Mouse (Mus musculus) intestine, embryonic 16.5 days (tissue): ENCODE measurements around the gene Acap2. TPM values are rescaled to one million over a fixed set of nuclear protein-coding genes. Genes with fewer than 3 reads are reported as not detected.

Experiments
- ATAC-seq: fragments of 200-750 bp; cut with Nextera tagmentation; 2 replicates; pipeline ENCODE4 v1.8.0; 2017; ENCODE audit warnings: moderate TSS enrichment, moderate library complexity
- H3K27ac ChIP-seq: fragments of 300-500 bp; sonication (generic); 2 replicates; pipeline ENCODE4 v1.5.1; 2014; ENCODE audit warnings: mild to moderate bottlenecking, low read length
- H3K27me3 ChIP-seq: fragments of 300-500 bp; sonication (generic); replicated peaks from 2 replicates; pipeline ENCODE4 v1.6.1; 2014; ENCODE audit warnings: low read length, control low read depth, mixed read lengths; ENCODE audit not compliant: control insufficient read depth, insufficient read depth
- H3K36me3 ChIP-seq: fragments of 300-500 bp; sonication (generic); 2 replicates; pipeline ENCODE4 v1.6.1; 2014; ENCODE audit warnings: low read length, control low read depth; ENCODE audit not compliant: control insufficient read depth, insufficient read depth
- H3K4me1 ChIP-seq: fragments of 300-500 bp; sonication (generic); 2 replicates; pipeline ENCODE4 v1.6.1; 2014; ENCODE audit warnings: low read length, control low read depth, mixed read lengths; ENCODE audit not compliant: control insufficient read depth, insufficient read depth
- H3K4me2 ChIP-seq: fragments of 300-500 bp; sonication (generic); 2 replicates; pipeline ENCODE4 v1.6.1; 2014; ENCODE audit warnings: low read depth, low read length, control low read depth
- H3K4me3 ChIP-seq: fragments of 300-500 bp; sonication (generic); 2 replicates; pipeline ENCODE4 v1.5.1; 2014; ENCODE audit warnings: mild to moderate bottlenecking, low read length
- H3K9ac ChIP-seq: fragments of 300-500 bp; sonication (generic); 2 replicates; pipeline ENCODE4 v1.6.1; 2014; ENCODE audit warnings: low read depth, low read length
- H3K9me3 ChIP-seq: fragments of 300-500 bp; sonication (generic); 2 replicates; pipeline ENCODE4 v1.6.1; 2016; ENCODE audit warnings: low read length, control low read depth; ENCODE audit not compliant: control insufficient read depth
- WGBS: fragments of 180-500 bp; shearing (Covaris S2); extraction: QIAGEN DNeasy Blood & Tissue Kit; methylation state at CpG from one replicate; pipeline ENCODE4 v1.1.7; 2014; 5-methylcytosine and 5-hydroxymethylcytosine counted together
- polyA plus RNA-seq: library from polyadenylated mRNA; unstranded; fragments of >200 nt; fragmentation: Nextera tagmentation; extraction: Ambion mirVana; gene quantifications from 2 replicates; pipeline ENCODE4 v1.2.1, GENCODE M21; 2015

Acap2 gene
- polyA plus RNA-seq, 1 experiment from 2014 or later = 14.7 TPM

- H3K36me3 ChIP-seq = no peaks in the 10 kb centered on the region
- H3K9me3 ChIP-seq = 0 out of 2 replicates have a peak, but pooled peaks cover 3% of the 10 kb centered on the region
- no peak overlapping the region for H3K27ac ChIP-seq
- peaks cover 15% of the 10 kb centered on the region for H3K4me1 ChIP-seq
- no peaks in the 10 kb centered on the region for H3K27me3 ChIP-seq
- H3K9ac ChIP-seq = no peak overlapping the region
- no peak overlapping the region for H3K4me3 ChIP-seq
- WGBS = 82% methylated on average over 12 of the region's 12 CpGs
- H3K4me2 ChIP-seq = no peak overlapping the region
- ATAC-seq = no peak
Measured at GRCm38 (mm10) chr16:31234808-31235456, 33.9 kb upstream of the Acap2 start.

- Histone ChIP-seq H3K9ac (no peak overlapping the region), H3K4me2 (peak overlapping the region; percentile 32), H3K27me3 (no peaks in the 10 kb centered on the region), H3K9me3 (0 out of 2 replicates have a peak, but pooled peaks cover 3% of the 10 kb centered on the region), H3K4me1 (peaks cover 15% of the 10 kb centered on the region), H3K36me3 (no peaks in the 10 kb centered on the region), H3K27ac (no peak overlapping the region), H3K4me3 (no peak overlapping the region)
- no peak for ATAC-seq
- WGBS = 47% methylated on average over 3 of the region's 3 CpGs
Measured at GRCm38 (mm10) chr16:31234356-31234755, 33.3 kb upstream of the Acap2 start.

- peak; percentile 55; the same call in 1 of the 2 replicates for ATAC-seq
- H3K27me3 ChIP-seq = no peaks in the 10 kb centered on the region
- 0 out of 2 replicates have a peak, but pooled peaks cover 3% of the 10 kb centered on the region for H3K9me3 ChIP-seq
- H3K36me3 ChIP-seq = no peaks in the 10 kb centered on the region
- H3K9ac ChIP-seq = no peak overlapping the region
- H3K4me3 ChIP-seq = peak overlapping the region; percentile 17
- 0 out of 2 replicates have a peak overlapping the region, but pooled peaks have one; percentile 24 for H3K27ac ChIP-seq
- WGBS = 15% methylated on average over 20 of the region's 20 CpGs
- peak overlapping the region; percentile 32 for H3K4me2 ChIP-seq
- H3K4me1 ChIP-seq = peaks cover 15% of the 10 kb centered on the region
Measured at GRCm38 (mm10) chr16:31233541-31234339, 32.7 kb upstream of the Acap2 start.

DNA sequence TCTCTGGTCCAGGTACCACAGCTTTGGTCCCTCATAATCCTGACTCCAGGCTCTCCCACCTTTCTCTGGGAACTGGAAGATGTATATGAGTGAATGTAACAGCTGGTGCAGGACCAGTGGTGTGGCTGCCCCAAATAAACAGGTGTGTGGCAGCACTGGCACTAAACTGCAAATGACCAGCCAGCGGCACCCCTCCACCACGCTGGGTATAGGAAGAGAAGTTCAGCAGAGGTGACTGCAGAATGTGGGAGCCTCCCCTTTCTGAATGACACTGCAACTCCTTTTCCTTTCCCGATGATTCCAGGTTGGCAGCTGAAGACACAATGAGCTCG, 32.1 kb upstream of the Acap2 start:
- Histone ChIP-seq H3K4me1 (peaks cover 15% of the 10 kb centered on the region), H3K36me3 (no peaks in the 10 kb centered on the region), H3K27me3 (no peaks in the 10 kb centered on the region), H3K27ac (no peak overlapping the region), H3K4me3 (peak overlapping the region; percentile 17), H3K9me3 (0 out of 2 replicates have a peak, but pooled peaks cover 3% of the 10 kb centered on the region), H3K9ac (no peak overlapping the region; the same call in 1 of the 2 replicates), H3K4me2 (peak overlapping the region; percentile 32)
- ATAC-seq = no peak
- 17% methylated on average over 4 of the region's 4 CpGs for WGBS

GRCm38 (mm10) chr16:31232491-31233166, 31.6 kb upstream of the Acap2 start:
- Histone ChIP-seq H3K27me3 (no peaks in the 10 kb centered on the region), H3K9ac (no peak overlapping the region), H3K4me3 (no peak overlapping the region), H3K36me3 (no peaks in the 10 kb centered on the region), H3K4me1 (peaks cover 15% of the 10 kb centered on the region), H3K9me3 (0 out of 2 replicates have a peak, but pooled peaks cover 3% of the 10 kb centered on the region), H3K27ac (no peak overlapping the region), H3K4me2 (peak overlapping the region; percentile 32; the same call in 1 of the 2 replicates)
- ATAC-seq = no peak
- 58% methylated on average over 5 of the region's 5 CpGs for WGBS

- no peak for ATAC-seq
- Histone ChIP-seq H3K9me3 (0 out of 2 replicates have a peak, but pooled peaks cover 3% of the 10 kb centered on the region), H3K27me3 (no peaks in the 10 kb centered on the region), H3K27ac (no peak overlapping the region), H3K4me3 (no peak overlapping the region), H3K4me1 (peaks cover 15% of the 10 kb centered on the region), H3K36me3 (no peaks in the 10 kb centered on the region), H3K9ac (no peak overlapping the region), H3K4me2 (no peak overlapping the region)
- WGBS = 56% methylated on average over 5 of the region's 5 CpGs
Measured at GRCm38 (mm10) chr16:31231591-31231990, 30.5 kb upstream of the Acap2 start.

- no peaks in the 10 kb centered on the region for H3K27me3 ChIP-seq
- WGBS = 88% methylated on average over 1 of the region's 1 CpGs
- no peak for ATAC-seq
- H3K4me1 ChIP-seq = no peaks in the 10 kb centered on the region
- no peak overlapping the region for H3K4me3 ChIP-seq
- no peak overlapping the region for H3K4me2 ChIP-seq
- no peaks in the 10 kb centered on the region for H3K36me3 ChIP-seq
- no peak overlapping the region for H3K27ac ChIP-seq
- H3K9ac ChIP-seq = no peak overlapping the region
- H3K9me3 ChIP-seq = 0 out of 2 replicates have a peak, but pooled peaks cover 3% of the 10 kb centered on the region
Measured at GRCm38 (mm10) chr16:31227746-31228145, 26.7 kb upstream of the Acap2 start.

GRCm38 (mm10) chr16:31215271-31215670, 14.2 kb upstream of the Acap2 start:
- no peak overlapping the region for H3K9ac ChIP-seq
- ATAC-seq = no peak
- no peaks in the 10 kb centered on the region for H3K27me3 ChIP-seq
- H3K36me3 ChIP-seq = no peaks in the 10 kb centered on the region
- no peak overlapping the region for H3K27ac ChIP-seq
- H3K9me3 ChIP-seq = 0 out of 2 replicates have a peak, but pooled peaks cover 5% of the 10 kb centered on the region
- WGBS = 92% methylated on average over 4 of the region's 4 CpGs
- peaks cover 3% of the 10 kb centered on the region; the same call in 1 of the 2 replicates for H3K4me1 ChIP-seq
- no peak overlapping the region for H3K4me2 ChIP-seq
- H3K4me3 ChIP-seq = no peak overlapping the region

GRCm38 (mm10) chr16:31213463-31213862, 12.4 kb upstream of the Acap2 start:
- no peaks in the 10 kb centered on the region for H3K27me3 ChIP-seq
- H3K27ac ChIP-seq = no peak overlapping the region
- H3K4me2 ChIP-seq = no peak overlapping the region
- H3K9me3 ChIP-seq = 0 out of 2 replicates have a peak, but pooled peaks cover 5% of the 10 kb centered on the region
- no peaks in the 10 kb centered on the region for H3K36me3 ChIP-seq
- no peak for ATAC-seq
- H3K4me1 ChIP-seq = peaks cover 11% of the 10 kb centered on the region; the same call in 1 of the 2 replicates
- no peak overlapping the region for H3K4me3 ChIP-seq
- no peak overlapping the region for H3K9ac ChIP-seq
- WGBS = 84% methylated on average over 6 of the region's 6 CpGs
